27 mouse cellular contexts compared by ENCODE assay signal in the genomic region with DNA sequence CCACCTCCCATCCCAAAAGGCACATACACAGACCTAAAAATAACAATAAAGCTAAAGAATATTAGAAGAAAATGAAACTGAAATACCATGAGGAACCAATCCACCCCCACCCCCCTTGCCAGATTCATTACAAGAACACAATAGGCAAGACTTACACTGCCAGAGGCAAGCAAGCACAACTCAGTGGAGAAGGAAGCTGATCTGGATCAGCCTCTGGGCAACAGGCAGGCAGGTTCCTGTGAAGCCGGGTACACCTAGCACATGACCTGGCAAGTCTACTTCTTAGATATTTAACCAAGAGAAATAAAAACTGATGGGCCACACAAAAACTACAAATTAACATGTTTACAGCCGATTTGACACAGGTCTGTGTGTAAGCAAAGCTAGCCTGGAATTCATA. TPM values are rescaled to one million over a fixed set of nuclear protein-coding genes. Genes with fewer than 3 reads are reported as not detected.
"Had no signal": no experiment of that assay in that cellular context is flagged by ENCODE, and none has a peak within 500 bp of the region (broad histone marks: within the 10 kb centered on the region; RNA-seq: fewer than 3 reads in every experiment).

No protein-coding gene starts in this region.

- H3K4me1 ChIP-seq: heart, embryonic 10.5 days; heart, embryonic 12.5 days; hindbrain, embryonic 10.5 days; hindbrain, embryonic 12.5 days; intestine, embryonic 15.5 days; limb, embryonic 13.5 days; limb, embryonic 15.5 days; liver, embryonic 12.5 days had no signal

- DNase-seq: gastrocnemius, postnatal 14 days; gastrocnemius, postnatal 36 days; heart, adult 18-20 months; heart, postnatal 10 days; heart, postnatal 4 days; kidney, adult 18-20 months; kidney, postnatal 10 days; kidney, postnatal 25 days; kidney, postnatal 4 days had no signal

- H3K4me3 ChIP-seq: heart, embryonic 10.5 days; heart, embryonic 12.5 days; hindbrain, embryonic 10.5 days; hindbrain, embryonic 12.5 days; intestine, embryonic 15.5 days; layer of hippocampus, adult 2 months; left cerebral cortex, adult 2 months; limb, embryonic 13.5 days; limb, embryonic 15.5 days; liver, embryonic 12.5 days had no signal

- H3K27ac ChIP-seq: heart, embryonic 10.5 days; hindbrain, embryonic 10.5 days; hindbrain, embryonic 12.5 days; hindbrain, embryonic 14.5 days; intestine, embryonic 15.5 days; layer of hippocampus, adult 2 months; left cerebral cortex, adult 2 months; limb, embryonic 13.5 days; limb, embryonic 15.5 days; liver, embryonic 12.5 days; liver, embryonic 14.5 days had no signal

- H3K27me3 ChIP-seq: heart, embryonic 12.5 days; hindbrain, embryonic 12.5 days; intestine, embryonic 15.5 days; limb, embryonic 13.5 days; limb, embryonic 15.5 days; liver, embryonic 12.5 days had no signal

RNA-seq across cellular contexts. Expression of a gene that starts 27.6 kb away (rescaled TPM):
- total RNA-seq: granulocyte monocyte progenitor cell, adult 5-6 weeks had no signal
- polyA plus RNA-seq: inflammation-experienced regulatory T-cells, adult 6 months had no signal

RNA-seq across cellular contexts. Expression of a gene that starts 43.4 kb away (rescaled TPM):
- polyA plus RNA-seq: heart, embryonic 14.5 days; inflammation-experienced regulatory T-cells, adult 6 months; intestine, postnatal 0 days; kidney, embryonic 14.5 days; liver, embryonic 16.5 days had no signal
